Mouse (Mus musculus) naive thymus-derived CD4-positive, alpha-beta T cell, adult 2 months (primary cell): ENCODE data around the gene Acsf3.

Experiments
- DNase-seq: peaks from one replicate; pipeline ENCODE4 v3.0.0-alpha.2; 2011; ENCODE audit warnings: low read depth

The Acsf3 gene

DNA sequence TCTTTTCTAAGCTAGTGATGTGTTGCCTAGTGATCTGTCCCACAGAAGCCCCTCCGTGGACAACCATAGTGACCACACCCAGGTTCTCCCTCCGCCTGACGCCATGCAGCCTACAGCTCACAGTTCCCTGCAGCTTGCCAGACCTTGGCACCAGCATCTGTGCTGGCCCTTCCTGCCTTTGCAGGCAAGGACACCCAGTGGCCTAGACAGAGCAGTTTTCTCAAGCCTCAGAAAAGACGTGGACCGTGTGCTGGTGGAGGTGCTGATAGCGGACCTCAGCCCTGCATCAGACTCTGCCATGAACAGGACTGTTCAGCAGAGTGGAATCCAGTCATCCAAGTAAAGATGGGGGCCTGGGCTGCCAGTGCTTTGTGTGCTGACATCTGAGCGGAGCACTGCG is 35.1 kb downstream of the Acsf3 start:
- DNase-seq: no peak

DNA sequence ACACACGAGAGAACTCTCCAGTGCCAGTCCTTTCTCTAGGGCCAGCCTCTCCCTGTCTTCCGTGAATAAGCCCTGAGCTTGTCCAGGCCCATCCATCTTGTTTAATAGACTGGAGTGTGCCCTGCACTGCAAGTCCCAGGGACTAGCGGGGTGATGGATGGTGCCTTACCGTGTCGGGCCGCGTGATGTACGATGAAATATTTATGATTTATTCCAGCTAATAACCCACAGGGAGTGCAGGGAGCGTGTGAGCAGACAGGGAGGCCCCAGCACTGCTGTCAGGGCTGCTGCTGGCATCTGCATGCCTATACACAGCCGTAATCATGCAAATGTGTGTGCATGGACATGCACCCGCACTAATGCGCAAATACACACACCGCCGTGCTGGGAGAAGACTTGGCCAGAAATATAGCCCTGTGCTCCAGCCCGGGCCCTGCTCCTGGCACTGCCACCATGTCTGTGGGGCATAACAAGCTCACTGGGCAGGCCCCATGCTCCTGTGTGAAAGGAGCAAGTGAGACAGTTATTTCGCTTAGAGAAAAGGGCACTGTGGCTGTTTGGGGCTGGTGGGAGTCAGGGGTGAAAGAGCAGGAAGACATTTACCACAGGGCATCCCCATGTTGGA is 36.7 kb downstream of the Acsf3 start:
- DNase-seq: no peak

GRCm38 (mm10) chr8:122812610-122813250 is 37.4 kb downstream of the Acsf3 start:
- DNase-seq: no peak

GRCm38 (mm10) chr8:122814608-122815007 is 39.3 kb downstream of the Acsf3 start:
- DNase-seq: no peak

- no peak for DNase-seq
Measured at GRCm38 (mm10) chr8:122816965-122817364, 41.7 kb downstream of the Acsf3 start.

DNA sequence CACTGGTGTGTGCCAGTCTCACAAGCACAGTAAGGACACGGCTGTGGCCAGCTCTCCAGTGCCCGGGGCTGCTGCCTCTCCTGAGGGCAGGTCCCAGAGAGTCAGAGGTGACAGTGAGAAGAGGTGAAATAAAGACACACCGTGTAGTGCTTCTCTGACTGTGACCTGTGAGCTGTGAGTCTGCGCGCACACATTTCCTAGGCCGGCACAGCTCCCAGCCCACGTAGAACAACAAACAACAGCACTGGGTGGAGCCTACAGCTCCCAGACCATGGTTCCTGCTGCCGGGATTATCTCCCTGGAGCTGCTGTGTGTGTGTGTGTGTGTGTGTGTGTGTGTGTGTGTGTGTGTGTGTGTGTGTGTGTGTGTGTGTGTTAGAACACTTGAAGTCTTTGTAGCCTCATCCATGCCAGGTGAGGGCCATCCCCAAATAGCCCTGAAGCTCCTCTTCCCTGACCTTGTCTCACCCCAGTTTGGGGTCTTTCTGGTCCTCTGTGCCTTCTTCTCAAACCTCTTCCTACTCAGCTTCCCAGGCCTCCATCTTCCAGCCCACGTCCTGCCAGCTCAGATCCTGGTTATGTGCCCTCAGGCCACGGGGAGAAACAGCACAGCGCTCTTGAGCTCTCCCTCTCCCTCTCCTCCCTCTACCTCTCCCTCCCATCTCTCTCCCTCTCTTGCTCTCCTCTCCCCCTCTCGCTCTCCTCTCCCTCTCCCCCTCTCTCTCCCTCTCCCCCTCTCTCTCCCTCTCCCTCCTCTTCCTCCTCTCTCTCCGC is 42.6 kb downstream of the Acsf3 start:
- no peak for DNase-seq

DNA sequence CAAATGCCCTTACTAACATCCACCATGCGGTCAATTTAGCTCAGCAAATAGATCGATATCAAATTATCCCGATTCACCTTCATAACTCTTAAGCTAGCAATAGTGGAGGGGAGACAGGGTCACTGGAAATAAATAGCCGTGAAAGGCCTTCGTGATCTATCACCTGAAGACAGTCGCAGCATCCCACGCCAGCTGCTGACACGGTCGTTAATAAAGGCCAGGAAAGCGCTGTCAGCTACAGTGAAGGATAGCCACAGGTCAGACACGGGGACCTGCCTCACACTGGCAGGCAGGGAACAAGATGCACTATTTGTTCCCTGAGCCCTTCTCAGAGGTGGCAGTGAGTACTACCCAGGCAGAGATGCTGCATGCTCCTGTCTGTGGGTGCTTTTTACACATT is 44.5 kb downstream of the Acsf3 start:
- no peak for DNase-seq

- no peak for DNase-seq
Measured at GRCm38 (mm10) chr8:122824571-122824970, 49.3 kb downstream of the Acsf3 start.

DNA sequence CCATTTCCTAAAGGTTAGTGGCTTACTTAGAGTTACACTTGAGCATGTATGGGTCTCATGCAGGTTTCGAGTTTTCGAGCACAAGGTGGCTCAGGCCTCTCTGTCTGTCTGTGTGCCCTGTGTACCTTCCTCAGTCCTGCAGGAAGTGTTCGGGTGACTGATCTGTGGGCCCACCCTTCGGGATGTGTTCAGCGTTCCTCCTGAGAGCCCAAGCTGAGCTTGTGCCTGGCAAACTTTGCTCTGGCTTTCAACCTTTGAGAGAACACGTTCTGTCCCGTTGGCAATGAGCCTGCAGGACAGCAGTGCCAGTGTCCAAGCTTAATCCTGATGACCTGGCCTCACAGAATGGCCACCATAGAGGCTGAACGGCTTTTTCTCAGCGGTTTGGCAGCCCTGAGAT is 49.7 kb downstream of the Acsf3 start:
- no peak for DNase-seq

GRCm38 (mm10) chr8:122825408-122825807 is 50.1 kb downstream of the Acsf3 start:
- no peak for DNase-seq

DNA sequence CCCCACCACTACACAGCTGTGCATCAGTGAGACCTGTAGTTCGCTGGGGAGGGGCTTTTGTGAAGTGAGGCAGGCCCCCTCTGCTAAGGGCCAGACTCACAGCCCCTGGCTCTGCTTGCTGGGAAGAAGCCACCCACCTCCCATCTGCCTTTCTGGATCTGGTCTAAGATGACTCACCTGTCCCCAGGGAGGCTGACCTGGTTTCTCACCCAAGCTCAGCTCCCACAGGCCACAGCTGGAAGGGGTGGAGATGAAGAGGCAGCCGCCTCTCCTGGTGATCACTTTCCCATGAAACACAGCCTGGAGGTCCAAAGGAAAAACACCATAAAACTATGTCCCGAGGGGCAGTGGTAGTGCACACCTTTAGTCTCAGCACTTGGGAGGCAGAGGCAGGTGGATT is 54.1 kb downstream of the Acsf3 start:
- no peak for DNase-seq

DNA sequence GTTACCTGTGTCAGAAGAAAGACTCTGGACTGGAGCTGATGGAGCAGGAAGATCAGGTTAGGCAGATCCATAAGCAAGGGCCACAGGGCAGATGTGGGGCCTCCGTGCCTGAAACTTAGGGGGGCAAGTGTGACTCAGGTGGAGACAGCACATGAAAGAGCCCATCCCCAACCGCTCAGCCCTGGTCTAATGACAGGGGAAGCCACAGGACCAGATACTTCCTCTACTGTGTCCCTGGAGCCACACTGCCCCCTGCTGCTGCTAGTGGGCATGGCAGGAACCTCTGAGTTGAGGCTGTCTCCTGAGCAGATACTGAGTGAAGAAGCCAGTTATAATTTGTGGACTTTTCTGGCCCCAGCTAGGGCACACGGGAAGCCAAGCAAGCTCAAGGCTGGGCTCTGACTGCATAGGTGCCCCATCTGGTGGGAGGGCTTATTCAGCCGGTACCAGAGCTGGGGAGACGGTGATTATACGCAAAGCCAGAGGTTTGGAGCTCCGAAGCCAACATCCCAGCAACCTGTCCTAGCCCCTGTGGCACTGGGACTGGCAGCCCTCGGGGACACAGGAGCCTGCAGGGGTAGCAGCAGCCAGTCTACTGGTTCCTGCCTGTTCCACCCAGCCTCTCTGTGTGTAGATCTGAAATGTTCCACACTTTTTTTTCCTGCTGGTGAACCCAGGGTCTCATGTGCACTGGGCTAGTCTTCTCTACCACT is 55.2 kb downstream of the Acsf3 start:
- peak; percentile 90 for DNase-seq

GRCm38 (mm10) chr8:122834416-122834815 is 59.1 kb downstream of the Acsf3 start:
- DNase-seq: peak; percentile 11

DNA sequence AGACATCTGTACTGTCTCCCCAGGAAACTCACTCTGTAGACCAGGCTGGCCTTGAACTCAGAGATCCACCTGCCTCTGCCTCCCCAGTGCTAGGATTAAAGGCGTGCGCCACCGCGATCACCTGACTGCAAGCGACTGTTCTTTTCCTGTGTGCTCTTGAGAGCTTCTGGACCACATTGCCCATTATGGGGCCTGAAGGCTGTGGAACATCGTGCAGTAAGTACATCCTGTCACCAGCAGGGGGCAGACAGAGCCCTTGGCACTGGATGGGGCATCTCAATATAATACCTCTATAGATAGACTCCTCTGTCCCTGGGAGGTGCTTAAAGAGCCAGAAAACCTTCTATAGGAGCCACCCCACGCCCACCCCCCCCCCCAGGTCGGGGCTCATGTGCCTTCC is 59.7 kb downstream of the Acsf3 start:
- DNase-seq: peak; percentile 84

GRCm38 (mm10) chr8:122836199-122836598 is 60.9 kb downstream of the Acsf3 start:
- DNase-seq: no peak

DNA sequence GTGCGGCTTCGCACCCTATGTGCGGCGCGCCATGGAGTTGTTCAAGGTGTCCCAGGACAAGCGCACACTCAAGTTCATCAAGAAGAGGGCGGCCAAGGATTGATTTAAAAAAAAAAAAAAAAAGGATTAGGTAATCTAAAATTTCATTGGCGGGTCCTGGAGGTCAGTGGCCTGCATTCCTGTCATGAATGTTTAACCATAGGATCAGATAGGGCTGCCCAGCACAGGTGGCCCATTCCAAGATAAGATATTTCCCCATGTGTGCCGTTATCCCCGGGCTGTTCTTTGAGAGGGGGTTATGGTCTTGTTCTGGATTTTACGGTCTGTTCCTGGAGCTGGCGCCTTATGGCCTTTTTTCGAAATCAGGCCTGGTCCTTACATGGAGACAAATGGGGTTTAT is 61.4 kb downstream of the Acsf3 start:
- DNase-seq: no peak

DNA sequence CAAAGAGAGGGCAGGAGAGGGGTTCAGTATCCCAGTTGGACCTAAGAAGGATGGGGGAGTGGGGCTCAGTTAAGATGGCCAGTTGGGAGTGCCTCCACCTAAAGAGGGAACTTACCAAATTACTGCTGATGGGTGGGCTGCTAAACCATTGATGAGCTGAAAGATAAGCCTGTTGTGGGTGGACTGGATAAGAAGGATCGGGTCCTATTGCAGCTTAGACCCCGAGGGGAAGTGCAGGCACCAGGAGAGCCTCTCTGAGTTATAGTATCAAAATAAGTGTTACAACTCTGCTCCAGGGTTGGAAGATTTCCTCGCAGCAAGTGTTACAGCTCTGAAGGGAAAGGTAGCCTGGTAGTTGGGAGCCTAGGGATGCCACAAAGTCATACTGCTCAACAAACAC is 68.9 kb downstream of the Acsf3 start:
- no peak for DNase-seq

- no peak for DNase-seq
Measured at GRCm38 (mm10) chr8:122845662-122846061, 70.4 kb downstream of the Acsf3 start.

GRCm38 (mm10) chr8:122847829-122848561 is 72.7 kb downstream of the Acsf3 start, which contains the start of gene Cdh15:
TSS of gene Cdh15 (plus strand) at chr8:122847966.
- peak; percentile 16 for DNase-seq

GRCm38 (mm10) chr8:122849152-122849910 is 74.0 kb downstream of the Acsf3 start:
- DNase-seq: no peak

- DNase-seq: no peak
Measured at GRCm38 (mm10) chr8:122850641-122851240, 75.5 kb downstream of the Acsf3 start.
